Mouse (Mus musculus): ENCODE measurements around the gene Heg1.

GRCm38 (mm10) chr16:33655443-33655842 lies 28.7 kb upstream of the Heg1 start:
- no peak for TF ChIP-seq CTCF (conservative IDR thresholded peaks at IDR 0.05; ENCODE audit: insufficient read depth, insufficient read length, low read depth, low read length)
- no peak for TF ChIP-seq POLR2A (IDR thresholded peaks at IDR 0.05; ENCODE audit: low read depth, low read length)
